8 mouse cellular contexts compared by ENCODE assay signal in genomic region chr7:38019770-38020169, GRCm38 (mm10). TPM values are rescaled to one million over a fixed set of nuclear protein-coding genes. Genes with fewer than 3 reads are reported as not detected.
DNase-seq lines count a peak whose midpoint lies in the region; ATAC-seq and TF ChIP-seq lines count a peak whose summit lies in the region.

No protein-coding gene starts in this region.

- no peaks in the 10 kb centered on the region for H3K9me3 ChIP-seq in kidney, embryonic 15.5 days (replicated peaks)
- no peaks in the 10 kb centered on the region for H3K9me3 ChIP-seq in embryonic facial prominence, embryonic 10.5 days
- no peaks in the 10 kb centered on the region for H3K9me3 ChIP-seq in hindbrain, postnatal 0 days (ENCODE audit: low read length)
- H3K9me3 ChIP-seq in midbrain, embryonic 16.5 days (replicated peaks; ENCODE audit: control insufficient read depth, low read length, poor library complexity, severe bottlenecking) = no peaks in the 10 kb centered on the region

- peak overlapping the region; percentile 70 for H3K4me2 ChIP-seq in kidney, embryonic 15.5 days
- peak overlapping the region; percentile 61 for H3K4me2 ChIP-seq in hindbrain, postnatal 0 days (ENCODE audit: low read depth, low read length)
- peak overlapping the region; percentile 53 for H3K4me2 ChIP-seq in midbrain, embryonic 16.5 days (ENCODE audit: low read length)

- TF ChIP-seq CTCF in hindbrain, postnatal 0 days (IDR thresholded peaks at IDR 0.05; ENCODE audit: low read depth) = no peak

- 44% methylated on average over 2 of the region's 2 CpGs for WGBS in kidney, embryonic 15.5 days
- 50% methylated on average over 2 of the region's 2 CpGs for WGBS in embryonic facial prominence, embryonic 10.5 days
- WGBS in hindbrain, postnatal 0 days = 45% methylated on average over 2 of the region's 2 CpGs
- WGBS in midbrain, embryonic 16.5 days = 33% methylated on average over 2 of the region's 2 CpGs

- H3K36me3 ChIP-seq in kidney, embryonic 15.5 days = no peaks in the 10 kb centered on the region
- no peaks in the 10 kb centered on the region for H3K36me3 ChIP-seq in embryonic facial prominence, embryonic 10.5 days (replicated peaks)
- H3K36me3 ChIP-seq in hindbrain, postnatal 0 days (ENCODE audit: insufficient read depth, low read length) = no peaks in the 10 kb centered on the region
- H3K36me3 ChIP-seq in midbrain, embryonic 16.5 days (ENCODE audit: control insufficient read depth, insufficient read depth, low read length) = no peaks in the 10 kb centered on the region

- H3K27ac ChIP-seq in kidney, embryonic 15.5 days = 0 out of 2 replicates have a peak overlapping the region, but pooled peaks have one; percentile 95
- H3K27ac ChIP-seq in embryonic facial prominence, embryonic 10.5 days (replicated peaks) = peak overlapping the region; percentile 96
- H3K27ac ChIP-seq in hindbrain, postnatal 0 days = peak overlapping the region; percentile 84; the same call in 1 of the 2 replicates
- peak overlapping the region; percentile 72 for H3K27ac ChIP-seq in midbrain, embryonic 16.5 days (ENCODE audit: low read length)

- H3K9ac ChIP-seq in kidney, embryonic 15.5 days = peak overlapping the region; percentile 87
- peak overlapping the region; percentile 67 for H3K9ac ChIP-seq in hindbrain, postnatal 0 days (replicated peaks; ENCODE audit: low read length)
- H3K9ac ChIP-seq in midbrain, embryonic 16.5 days (ENCODE audit: low read depth, low read length) = peak overlapping the region; percentile 82

- 0 out of 2 replicates have a peak, but pooled peaks have one; percentile 1 for ATAC-seq in kidney, embryonic 15.5 days (replicated peaks; ENCODE audit: low FRiP score)
- peak; percentile 21; the same call in 1 of the 2 replicates for ATAC-seq in hindbrain, postnatal 0 days
- ATAC-seq in midbrain, embryonic 16.5 days = peak; percentile 63

- H3K4me3 ChIP-seq in kidney, embryonic 15.5 days (replicated peaks) = peak overlapping the region; percentile 96
- peak overlapping the region; percentile 89 for H3K4me3 ChIP-seq in embryonic facial prominence, embryonic 10.5 days
- H3K4me3 ChIP-seq in hindbrain, postnatal 0 days (ENCODE audit: low read length) = peak overlapping the region; percentile 82
- H3K4me3 ChIP-seq in midbrain, embryonic 16.5 days (ENCODE audit: low read depth, low read length) = peak overlapping the region; percentile 86

- no peak for DNase-seq in kidney, adult 11 months
- DNase-seq in embryonic facial prominence, embryonic 10.5 days (ENCODE audit: low spot score) = no peak
- no peak for DNase-seq in hindbrain, postnatal 0 days (ENCODE audit: low spot score)
- no peak for DNase-seq in left cerebral cortex, adult 8-10 months (ENCODE audit: low spot score in 2 of 2)
- DNase-seq in cerebellum, adult 11-12 months = no peak
- DNase-seq in spleen, adult 12 weeks (ENCODE audit: low spot score) = no peak

- peaks cover 3% of the 10 kb centered on the region; the same call in 1 of the 2 replicates for H3K4me1 ChIP-seq in kidney, embryonic 15.5 days
- H3K4me1 ChIP-seq in embryonic facial prominence, embryonic 10.5 days = peaks cover 17% of the 10 kb centered on the region
- H3K4me1 ChIP-seq in hindbrain, postnatal 0 days (ENCODE audit: insufficient read depth, low read length) = no peaks in the 10 kb centered on the region
- peaks cover 3% of the 10 kb centered on the region; the same call in 1 of the 2 replicates for H3K4me1 ChIP-seq in midbrain, embryonic 16.5 days (ENCODE audit: control insufficient read depth, insufficient read depth, low read length)

- no peaks in the 10 kb centered on the region for H3K27me3 ChIP-seq in kidney, embryonic 15.5 days
- H3K27me3 ChIP-seq in embryonic facial prominence, embryonic 10.5 days (replicated peaks; ENCODE audit: low read depth, poor library complexity, severe bottlenecking) = no peaks in the 10 kb centered on the region
- no peaks in the 10 kb centered on the region for H3K27me3 ChIP-seq in hindbrain, postnatal 0 days (ENCODE audit: insufficient read depth, low read length)
- no peaks in the 10 kb centered on the region for H3K27me3 ChIP-seq in midbrain, embryonic 16.5 days (ENCODE audit: control insufficient read depth, insufficient read depth, low read depth, low read length)

RNA-seq across cellular contexts. Expression of gene Uri1, which starts 3.6 kb away (rescaled TPM):
- 50.5 and 52.2 TPM in 2 replicates for polyA plus RNA-seq in kidney, embryonic 15.5 days (2015; fragmentation: Nextera tagmentation; extraction: Ambion mirVana)
- 48.3 and 49.0 TPM in 2 replicates for polyA plus RNA-seq in embryonic facial prominence, embryonic 10.5 days (2016; fragmentation: Nextera tagmentation; extraction: Ambion mirVana)
- total RNA-seq in hindbrain, postnatal 0 days (2014; rRNA removed) = 28.0 and 29.1 TPM in 2 replicates
- polyA plus RNA-seq in hindbrain, postnatal 0 days (2015; fragmentation: Nextera tagmentation; extraction: Ambion mirVana) = 37.2 and 38.3 TPM in 2 replicates
- 33.3 TPM in 2 replicates for polyA plus RNA-seq in midbrain, embryonic 16.5 days (2015; fragmentation: Nextera tagmentation; extraction: Ambion mirVana)
- total RNA-seq in left cerebral cortex, adult 8-10 months (2022) = 10 to 100 TPM; 38.0 to 56.0 (median 47.4) TPM

Comparison
In these comparisons a context has a peak if more than half of its experiments do, and no peak if none do; other contexts are left out.
1. ATAC-seq: peak in every context shown above with its lines; median percentile 63 in midbrain, embryonic 16.5 days; 21 in hindbrain, postnatal 0 days; 1 in kidney, embryonic 15.5 days.